Mouse (Mus musculus) CH12.LX (cell line): ENCODE results near the gene Chrne.

Experiments used
- CTCF ChIP-seq, 2 experiments: IDR thresholded peaks in 1 of 2; conservative IDR thresholded peaks in 1 of 2; 2 replicates each; pipeline ENCODE4 v1.5.1; 2011 to 2012; ENCODE audit warnings: low read depth in 2 of 2, low read length in 2 of 2, improper control_type of control experiment in 1 of 2, inconsistent platforms in 1 of 2, mild to moderate bottlenecking in 1 of 2, moderate library complexity in 1 of 2
- E2F4 ChIP-seq: IDR thresholded peaks from 2 replicates; pipeline ENCODE4 v1.6.1; 2011; ENCODE audit warnings: low read depth, low read length, improper control_type of control experiment; ENCODE audit not compliant: insufficient replicate concordance
- EP300 ChIP-seq: IDR thresholded peaks from 2 replicates; pipeline ENCODE4 v1.6.1; 2011; ENCODE audit warnings: low read length, improper control_type of control experiment
- HCFC1 ChIP-seq: IDR thresholded peaks from 2 replicates; pipeline ENCODE4 v1.6.1; 2012; ENCODE audit warnings: low read depth, mild to moderate bottlenecking, inconsistent platforms, low read length, improper control_type of control experiment
- MAFK ChIP-seq: IDR thresholded peaks from 2 replicates; pipeline ENCODE4 v1.6.1; 2011; ENCODE audit warnings: low read length, improper control_type of control experiment; ENCODE audit not compliant: insufficient replicate concordance
- MAX ChIP-seq: IDR thresholded peaks from 2 replicates; pipeline ENCODE4 v1.6.1; 2011; ENCODE audit warnings: low read length, improper control_type of control experiment
- MAZ ChIP-seq: IDR thresholded peaks from 2 replicates; pipeline ENCODE4 v1.6.1; 2012; ENCODE audit warnings: low read depth, mild to moderate bottlenecking, inconsistent platforms, low read length, improper control_type of control experiment, moderate library complexity
- POLR2A ChIP-seq: IDR thresholded peaks from 2 replicates; pipeline ENCODE4 v1.6.1; 2011; ENCODE audit warnings: low read depth, mild to moderate bottlenecking, improper control_type of control experiment, low read length
- SMC3 ChIP-seq: IDR thresholded peaks from 2 replicates; pipeline ENCODE4 v1.6.1; 2011; ENCODE audit warnings: low read depth, low read length, improper control_type of control experiment
- USF2 ChIP-seq: conservative IDR thresholded peaks from 2 replicates; pipeline ENCODE4 v1.6.1; 2011; ENCODE audit warnings: low read depth, low read length, improper control_type of control experiment
- ZNF384 ChIP-seq: IDR thresholded peaks from 2 replicates; pipeline ENCODE4 v1.6.1; 2012; ENCODE audit warnings: low read depth, low read length, improper control_type of control experiment, inconsistent platforms

GRCm38 (mm10) chr11:70635601-70636000 lies 16.6 kb upstream of the Chrne start:
- TF ChIP-seq CTCF (conservative IDR thresholded peaks at IDR 0.05 in 1 of 2, IDR thresholded peaks at IDR 0.05 in 1 of 2; ENCODE audit: low read depth in 2 of 2, low read length in 2 of 2) (no peak), HCFC1 (no peak), EP300 (no peak), MAX (no peak), POLR2A (no peak), SMC3 (no peak), ZNF384 (no peak), E2F4 (no peak), MAZ (no peak), MAFK (no peak), USF2 (no peak)
